Mouse (Mus musculus) c-Kit-positive CD71-negative TER-119-negative erythroid progenitor cells, embryonic 14.5 days (primary cell): Measurements from ENCODE around the gene Sema3d.

Experiments used
- DNase-seq: peaks from one replicate; pipeline ENCODE4 v3.0.0-alpha.2; 2013; ENCODE audit warnings: low read depth

The Sema3d gene

GRCm38 (mm10) chr5:12637763-12638468, 254.7 kb downstream of the Sema3d start:
- no peak for DNase-seq
